Mouse (Mus musculus): ENCODE measurements around the gene Cyth1. TPM values are rescaled to one million over a fixed set of nuclear protein-coding genes. Genes with fewer than 3 reads are reported as not detected.

Cyth1 gene
- polyA plus RNA-seq, 1 experiment from 2014 or later = 11.5 TPM

Other genes starting within 250 kb of the Cyth1 start
- 0.17 and 0.21 TPM in 2 replicates for gene Dnah17, start 118.0 kb downstream of the Cyth1 start, polyA plus RNA-seq (2014; fragmentation: Nextera tagmentation; extraction: Ambion mirVana)
- gene Usp36, start 41.7 kb upstream of the Cyth1 start, polyA plus RNA-seq (2014; fragmentation: Nextera tagmentation; extraction: Ambion mirVana) = 16.7 and 17.3 TPM in 2 replicates
- gene Cep295nl, start 93.9 kb upstream of the Cyth1 start, polyA plus RNA-seq (2014; fragmentation: Nextera tagmentation; extraction: Ambion mirVana) = 0.44 and 0.60 TPM in 2 replicates
- 48.0 and 50.8 TPM in 2 replicates for gene Timp2, start 107.1 kb upstream of the Cyth1 start, polyA plus RNA-seq (2014; fragmentation: Nextera tagmentation; extraction: Ambion mirVana)
- 0.71 and 1.1 TPM in 2 replicates for gene Lgals3bp, start 153.5 kb upstream of the Cyth1 start, polyA plus RNA-seq (2014; fragmentation: Nextera tagmentation; extraction: Ambion mirVana)
- 25.4 and 30.8 TPM in 2 replicates for gene Cant1, start 170.5 kb upstream of the Cyth1 start, polyA plus RNA-seq (2014; fragmentation: Nextera tagmentation; extraction: Ambion mirVana)
- 2.0 and 2.3 TPM in 2 replicates for gene C1qtnf1, start 179.6 kb upstream of the Cyth1 start, polyA plus RNA-seq (2014; fragmentation: Nextera tagmentation; extraction: Ambion mirVana)
- gene Engase, start 228.2 kb upstream of the Cyth1 start, polyA plus RNA-seq (2014; fragmentation: Nextera tagmentation; extraction: Ambion mirVana) = 9.0 and 10.6 TPM in 2 replicates

Data from forebrain, embryonic 11.5 days (tissue).